Mouse (Mus musculus) intestine, postnatal 0 days (tissue): ENCODE results near the gene Rem2. TPM values are rescaled to one million over a fixed set of nuclear protein-coding genes. Genes with fewer than 3 reads are reported as not detected.

ENCODE experiments used
- ATAC-seq: fragments of 200-750 bp; cut with Nextera tagmentation; 2 replicates; pipeline ENCODE4 v1.8.0; 2017; ENCODE audit warnings: mild to moderate bottlenecking, moderate TSS enrichment, moderate library complexity
- H3K27ac ChIP-seq: fragments of 300-500 bp; sonication (generic); 2 replicates; pipeline ENCODE4 v1.5.1; 2014; ENCODE audit warnings: mild to moderate bottlenecking, low read depth, low read length, moderate library complexity
- H3K27me3 ChIP-seq: fragments of 300-500 bp; sonication (generic); replicated peaks from 2 replicates; pipeline ENCODE4 v1.6.1; 2014; ENCODE audit warnings: low read length, mixed read lengths; ENCODE audit not compliant: control insufficient read depth, insufficient read depth
- H3K36me3 ChIP-seq: fragments of 300-500 bp; sonication (generic); 2 replicates; pipeline ENCODE4 v1.6.1; 2014; ENCODE audit warnings: mild to moderate bottlenecking, moderate library complexity; ENCODE audit not compliant: control insufficient read depth, insufficient read depth
- H3K4me1 ChIP-seq: fragments of 300-500 bp; sonication (generic); replicated peaks from 2 replicates; pipeline ENCODE4 v1.6.1; 2014; ENCODE audit warnings: antibody characterized with exemption, low read length, mixed read lengths; ENCODE audit not compliant: control insufficient read depth, insufficient read depth
- H3K4me2 ChIP-seq: fragments of 300-500 bp; sonication (generic); replicated peaks from 2 replicates; pipeline ENCODE4 v1.6.1; 2014; ENCODE audit warnings: low read depth, mild to moderate bottlenecking, moderate library complexity
- H3K4me3 ChIP-seq: fragments of 300-500 bp; sonication (generic); 2 replicates; pipeline ENCODE4 v1.5.1; 2014; ENCODE audit warnings: low read depth, low read length
- H3K9ac ChIP-seq: fragments of 300-500 bp; sonication (generic); 2 replicates; pipeline ENCODE4 v1.6.1; 2014; ENCODE audit warnings: mild to moderate bottlenecking, low read depth, low read length
- H3K9me3 ChIP-seq: fragments of 300-500 bp; sonication (generic); 2 replicates; pipeline ENCODE4 v1.6.1; 2016; ENCODE audit warnings: mixed run types; ENCODE audit not compliant: control insufficient read depth
- CTCF ChIP-seq: sonication (generic); IDR thresholded peaks from 2 replicates; pipeline ENCODE4 v1.5.1; 2016; ENCODE audit warnings: low read depth, mild to moderate bottlenecking, control low read depth, antibody characterized with exemption, moderate library complexity
- WGBS: fragments of 180-500 bp; shearing (Covaris S2); extraction: QIAGEN DNeasy Blood & Tissue Kit; methylation state at CpG from one replicate; pipeline ENCODE4 v1.1.7; 2014; 5-methylcytosine and 5-hydroxymethylcytosine counted together
- polyA plus RNA-seq: library from polyadenylated mRNA; unstranded; fragments of >200 nt; fragmentation: Nextera tagmentation; extraction: Ambion mirVana; gene quantifications from 2 replicates; pipeline ENCODE4 v1.2.1, GENCODE M21; 2015

Gene Rem2
- polyA plus RNA-seq, 1 experiment from 2014 or later, result 0.78 TPM

GRCm38 (mm10) chr14:54516710-54517310, 40.9 kb downstream of the Rem2 start:
- 3% methylated on average over 17 of the region's 17 CpGs for WGBS
- Histone ChIP-seq H3K4me1 (peaks cover 7% of the 10 kb centered on the region), H3K4me3 (peak overlapping the region; percentile 75), H3K4me2 (peak overlapping the region; percentile 67), H3K27me3 (no peaks in the 10 kb centered on the region), H3K36me3 (peaks cover 37% of the 10 kb centered on the region), H3K9me3 (no peaks in the 10 kb centered on the region), H3K9ac (peak overlapping the region; percentile 67), H3K27ac (peak overlapping the region; percentile 57; the same call in 1 of the 2 replicates)
- no peak for TF ChIP-seq CTCF
- peak; percentile 23; the same call in 1 of the 2 replicates for ATAC-seq

GRCm38 (mm10) chr14:54523600-54523999, 47.7 kb downstream of the Rem2 start:
- H3K9ac ChIP-seq, result no peak overlapping the region
- H3K9me3 ChIP-seq, result no peaks in the 10 kb centered on the region
- H3K4me2 ChIP-seq, result no peak overlapping the region
- H3K27me3 ChIP-seq, result no peaks in the 10 kb centered on the region
- no peaks in the 10 kb centered on the region for H3K36me3 ChIP-seq
- no peak for ATAC-seq
- 35% methylated on average over 6 of the region's 6 CpGs for WGBS
- peak; percentile 60 for TF ChIP-seq CTCF
- no peak overlapping the region for H3K4me3 ChIP-seq
- H3K4me1 ChIP-seq, result no peaks in the 10 kb centered on the region
- H3K27ac ChIP-seq, result no peak overlapping the region

GRCm38 (mm10) chr14:54527227-54528006, 51.5 kb downstream of the Rem2 start:
- peak overlapping the region; percentile 30 for H3K4me3 ChIP-seq
- ATAC-seq, result peak; percentile 16; the same call in 1 of the 2 replicates
- H3K36me3 ChIP-seq, result no peaks in the 10 kb centered on the region
- peak overlapping the region; percentile 63 for H3K4me2 ChIP-seq
- H3K27ac ChIP-seq, result no peak overlapping the region
- TF ChIP-seq CTCF, result 0 out of 2 replicates have a peak, but pooled peaks have one; percentile 20
- 3% methylated on average over 18 of the region's 18 CpGs for WGBS
- no peaks in the 10 kb centered on the region for H3K4me1 ChIP-seq
- peak overlapping the region; percentile 34; the same call in 1 of the 2 replicates for H3K9ac ChIP-seq
- H3K27me3 ChIP-seq, result no peaks in the 10 kb centered on the region
- no peaks in the 10 kb centered on the region for H3K9me3 ChIP-seq

DNA sequence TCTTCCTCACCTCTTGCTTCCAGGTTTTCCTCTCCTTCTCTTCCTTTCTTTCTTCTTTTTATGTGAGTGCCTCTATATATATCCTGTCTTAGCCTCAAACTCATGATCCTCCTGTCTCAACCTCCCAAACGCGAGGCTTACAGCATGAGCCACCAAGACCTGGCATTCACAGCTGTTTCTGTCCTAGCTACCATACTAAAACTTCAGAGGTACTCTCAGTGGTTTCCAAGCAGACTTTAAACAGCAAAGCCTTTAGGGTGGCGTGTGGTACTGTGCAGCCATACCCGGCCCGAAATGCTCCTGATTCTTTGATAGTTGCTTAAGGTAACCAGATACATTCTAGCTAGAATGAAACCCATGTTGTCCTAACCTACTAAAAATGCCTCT, 52.1 kb downstream of the Rem2 start:
- no peak for ATAC-seq
- 28% methylated on average over 5 of the region's 5 CpGs for WGBS

GRCm38 (mm10) chr14:54528446-54529111, 52.7 kb downstream of the Rem2 start:
- Histone ChIP-seq H3K27me3 (no peaks in the 10 kb centered on the region), H3K27ac (no peak overlapping the region), H3K9ac (no peak overlapping the region), H3K9me3 (no peaks in the 10 kb centered on the region), H3K4me3 (no peak overlapping the region), H3K4me1 (no peaks in the 10 kb centered on the region), H3K36me3 (no peaks in the 10 kb centered on the region), H3K4me2 (peak overlapping the region; percentile 63; the same call in 1 of the 2 replicates)
- peak; percentile 54; the same call in 1 of the 2 replicates for ATAC-seq
- TF ChIP-seq CTCF, result peak; percentile 87
- 13% methylated on average over 17 of the region's 17 CpGs for WGBS

More for the DNA sequence above, 52.1 kb downstream of the Rem2 start:
- no peak for TF ChIP-seq CTCF
- Histone ChIP-seq H3K36me3 (no peaks in the 10 kb centered on the region), H3K27me3 (no peaks in the 10 kb centered on the region), H3K4me3 (peak overlapping the region; percentile 30; the same call in 1 of the 2 replicates), H3K4me2 (peak overlapping the region; percentile 63), H3K27ac (no peak overlapping the region), H3K9ac (no peak overlapping the region), H3K4me1 (no peaks in the 10 kb centered on the region), H3K9me3 (no peaks in the 10 kb centered on the region)

Other genes with a start within 250 kb of the Rem2 start
- 484 and 492 TPM in 2 replicates for gene Dad1, start 222.0 kb upstream of the Rem2 start, polyA plus RNA-seq
- 38.3 and 38.4 TPM in 2 replicates for gene Abhd4, start 221.9 kb upstream of the Rem2 start, polyA plus RNA-seq
- 0.14 TPM in 1 of 2 replicates, not detected in the other for gene Olfr49, start 191.2 kb upstream of the Rem2 start, polyA plus RNA-seq
- 35.5 and 36.4 TPM in 2 replicates for gene Oxa1l, start 115.3 kb upstream of the Rem2 start, polyA plus RNA-seq
- gene Slc7a7, start 58.3 kb upstream of the Rem2 start, polyA plus RNA-seq, result 188 TPM in 2 replicates
- gene Mrpl52, start 49.2 kb upstream of the Rem2 start, polyA plus RNA-seq, result 300 and 317 TPM in 2 replicates
- 49.4 and 53.7 TPM in 2 replicates for gene Mmp14, start 44.5 kb upstream of the Rem2 start, polyA plus RNA-seq
- 105 and 108 TPM in 2 replicates for gene Lrp10, start 12.0 kb upstream of the Rem2 start, polyA plus RNA-seq
- 18.1 and 20.9 TPM in 2 replicates for gene Prmt5, start 41.4 kb downstream of the Rem2 start, polyA plus RNA-seq
- gene Haus4, start 78.5 kb downstream of the Rem2 start, polyA plus RNA-seq, result 28.2 and 29.4 TPM in 2 replicates
- gene Ajuba, start 101.5 kb downstream of the Rem2 start, polyA plus RNA-seq, result 13.1 and 15.1 TPM in 2 replicates
- 2.9 and 3.1 TPM in 2 replicates for gene 4931414P19Rik, start 129.9 kb downstream of the Rem2 start, polyA plus RNA-seq
- 246 and 274 TPM in 2 replicates for gene Psmb5, start 141.9 kb downstream of the Rem2 start, polyA plus RNA-seq
- not detected in 2 replicates for gene Psmb11, start 145.3 kb downstream of the Rem2 start, polyA plus RNA-seq
- not detected in 2 replicates for gene Gm17606, start 164.9 kb downstream of the Rem2 start, polyA plus RNA-seq
- gene Cdh24, start 165.3 kb downstream of the Rem2 start, polyA plus RNA-seq, result 0.47 and 0.63 TPM in 2 replicates
- gene 1700123O20Rik, start 210.1 kb downstream of the Rem2 start, polyA plus RNA-seq, result 75.5 and 76.8 TPM in 2 replicates
- 49.9 and 57.4 TPM in 2 replicates for gene Acin1, start 210.8 kb downstream of the Rem2 start, polyA plus RNA-seq
- 0.09 TPM in 1 of 2 replicates, not detected in the other for gene Gm29776, start 222.7 kb downstream of the Rem2 start, polyA plus RNA-seq
- not detected in 2 replicates for gene Cebpe, start 236.1 kb downstream of the Rem2 start, polyA plus RNA-seq